Mouse (Mus musculus): ENCODE data around the gene Tbx4. TPM values are rescaled to one million over a fixed set of nuclear protein-coding genes. Genes with fewer than 3 reads are reported as not detected.

Gene Tbx4
- total RNA-seq, 2 experiments from 2014 or later: 1.7 to 2.6 TPM

- no peak for DNase-seq
- intact Hi-C loops (cut with DNase I; ENCODE audit: low total_unique reads): no loop called here
Measured at GRCm38 (mm10) chr11:85956422-85956821, 70.2 kb downstream of the Tbx4 start.

- no peak for DNase-seq
- intact Hi-C loops (cut with DNase I; ENCODE audit: low total_unique reads): no loop called here
Measured at GRCm38 (mm10) chr11:85956950-85957778, 70.9 kb downstream of the Tbx4 start.

GRCm38 (mm10) chr11:85959837-85960236, 73.6 kb downstream of the Tbx4 start:
- DNase-seq: no peak
- intact Hi-C loops (cut with DNase I; ENCODE audit: low total_unique reads): no loop called here

- intact Hi-C loops (cut with DNase I; ENCODE audit: low total_unique reads): no loop called here
- no peak for DNase-seq
Measured at GRCm38 (mm10) chr11:85960273-85960672, 74.1 kb downstream of the Tbx4 start.

- intact Hi-C loops (cut with DNase I; ENCODE audit: low total_unique reads): no loop called here
- no peak for DNase-seq
Measured at GRCm38 (mm10) chr11:85961498-85961897, 75.3 kb downstream of the Tbx4 start.

Other genes with a start within 250 kb of the Tbx4 start
- 10 to 100 TPM in 1 of 2 experiments, 1 to 10 TPM in 1; 9.7 to 10.1 TPM for gene Tbx2, start 53.9 kb upstream of the Tbx4 start, total RNA-seq (2021)
- not detected for gene Gm11444, start 36.1 kb upstream of the Tbx4 start, total RNA-seq (2021)